Mouse (Mus musculus) megakaryocyte, embryonic 14.5 days (primary cell): ENCODE results near the gene Aaed1.

Experiments used
- FLI1 ChIP-seq: IDR thresholded peaks from 2 replicates; pipeline ENCODE4 v1.6.1; 2012; ENCODE audit warnings: low read length, inconsistent platforms, mixed read lengths
- GATA1 ChIP-seq: IDR thresholded peaks from 3 replicates; pipeline ENCODE4 v1.6.1; 2012; ENCODE audit warnings: mixed read lengths, low read length, inconsistent platforms, borderline replicate concordance

DNA sequence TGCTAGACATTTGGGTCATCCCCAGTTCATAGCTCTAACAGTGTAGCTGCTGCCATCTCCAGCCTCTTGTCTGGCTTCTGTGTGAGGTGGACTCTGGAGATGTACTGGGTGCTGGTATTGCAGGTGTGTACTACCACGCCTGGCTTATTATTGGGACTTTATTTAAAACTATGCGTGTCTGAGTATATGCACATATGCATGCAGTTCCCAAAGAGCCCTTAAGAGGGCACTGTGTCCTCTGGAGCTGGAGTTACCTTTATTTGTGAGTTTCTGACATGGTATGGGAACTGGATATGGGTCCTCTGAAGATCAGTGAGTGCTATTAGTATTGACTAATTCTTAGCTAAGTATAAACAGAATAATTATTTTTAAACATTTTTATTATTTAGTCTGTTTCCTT lies 27.8 kb downstream of the Aaed1 start:
- TF ChIP-seq GATA1 (no peak), FLI1 (no peak)
